Mouse (Mus musculus): ENCODE measurements around the gene Stk24. TPM values are rescaled to one million over a fixed set of nuclear protein-coding genes. Genes with fewer than 3 reads are reported as not detected.

Gene Stk24
- polyA plus RNA-seq, 1 experiment from 2014 or later, result 49.3 TPM

- no peaks in the 10 kb centered on the region for H3K4me1 ChIP-seq (replicated peaks; ENCODE audit: control insufficient read depth, insufficient read depth, low read length)
- H3K27me3 ChIP-seq (replicated peaks; ENCODE audit: control insufficient read depth, insufficient read depth, low read length), result no peaks in the 10 kb centered on the region
- H3K9me3 ChIP-seq (ENCODE audit: control insufficient read depth, low read length), result no peaks in the 10 kb centered on the region
- no peak overlapping the region for H3K4me3 ChIP-seq (ENCODE audit: low read depth, low read length)
- no peak for ATAC-seq (replicated peaks; ENCODE audit: low FRiP score, low TSS enrichment, low read depth)
- H3K9ac ChIP-seq (ENCODE audit: low read length), result no peak overlapping the region
- DNase-seq (ENCODE audit: low spot score), result no peak
- whole genome bisulfite sequencing, result 91% methylated on average over 10 of the region's 10 CpGs
- H3K4me2 ChIP-seq (ENCODE audit: low read length), result no peak overlapping the region
- peaks cover 55% of the 10 kb centered on the region for H3K36me3 ChIP-seq (ENCODE audit: control insufficient read depth, insufficient read depth, low read length)
- H3K27ac ChIP-seq (ENCODE audit: low read depth), result no peak overlapping the region
Observed at GRCm38 (mm10) chr14:121254869-121255268, 124.9 kb downstream of the Stk24 start.

GRCm38 (mm10) chr14:121252542-121252941 is 127.3 kb downstream of the Stk24 start:
- 89% methylated on average over 10 of the region's 10 CpGs for WGBS
- peaks cover 42% of the 10 kb centered on the region for H3K36me3 ChIP-seq (ENCODE audit: control insufficient read depth, insufficient read depth, low read length)
- H3K27me3 ChIP-seq (replicated peaks; ENCODE audit: control insufficient read depth, insufficient read depth, low read length), result no peaks in the 10 kb centered on the region
- no peak overlapping the region for H3K4me3 ChIP-seq (ENCODE audit: low read depth, low read length)
- DNase-seq (ENCODE audit: low spot score) (no peak), ATAC-seq (replicated peaks; ENCODE audit: low FRiP score, low TSS enrichment, low read depth) (no peak)
- H3K4me1 ChIP-seq (replicated peaks; ENCODE audit: control insufficient read depth, insufficient read depth, low read length), result 0 out of 2 replicates have a peak, but pooled peaks cover 2% of the 10 kb centered on the region
- no peaks in the 10 kb centered on the region for H3K9me3 ChIP-seq (ENCODE audit: control insufficient read depth, low read length)
- H3K4me2 ChIP-seq (ENCODE audit: low read length), result no peak overlapping the region
- H3K27ac ChIP-seq (ENCODE audit: low read depth), result no peak overlapping the region
- H3K9ac ChIP-seq (ENCODE audit: low read length), result no peak overlapping the region

- H3K27me3 ChIP-seq (replicated peaks; ENCODE audit: control insufficient read depth, insufficient read depth, low read length), result no peaks in the 10 kb centered on the region
- 0 out of 2 replicates have a peak, but pooled peaks cover 5% of the 10 kb centered on the region for H3K4me1 ChIP-seq (replicated peaks; ENCODE audit: control insufficient read depth, insufficient read depth, low read length)
- H3K9me3 ChIP-seq (ENCODE audit: control insufficient read depth, low read length), result no peaks in the 10 kb centered on the region
- H3K4me3 ChIP-seq (ENCODE audit: low read depth, low read length), result no peak overlapping the region
- H3K27ac ChIP-seq (ENCODE audit: low read depth), result no peak overlapping the region
- WGBS, result 55% methylated on average over 4 of the region's 4 CpGs
- DNase-seq (ENCODE audit: low spot score) (no peak), ATAC-seq (replicated peaks; ENCODE audit: low FRiP score, low TSS enrichment, low read depth) (no peak)
- H3K9ac ChIP-seq (ENCODE audit: low read length), result no peak overlapping the region
- no peak overlapping the region for H3K4me2 ChIP-seq (ENCODE audit: low read length)
- H3K36me3 ChIP-seq (ENCODE audit: control insufficient read depth, insufficient read depth, low read length), result peaks cover 35% of the 10 kb centered on the region
Observed at GRCm38 (mm10) chr14:121251708-121252107, 128.1 kb downstream of the Stk24 start.

DNA sequence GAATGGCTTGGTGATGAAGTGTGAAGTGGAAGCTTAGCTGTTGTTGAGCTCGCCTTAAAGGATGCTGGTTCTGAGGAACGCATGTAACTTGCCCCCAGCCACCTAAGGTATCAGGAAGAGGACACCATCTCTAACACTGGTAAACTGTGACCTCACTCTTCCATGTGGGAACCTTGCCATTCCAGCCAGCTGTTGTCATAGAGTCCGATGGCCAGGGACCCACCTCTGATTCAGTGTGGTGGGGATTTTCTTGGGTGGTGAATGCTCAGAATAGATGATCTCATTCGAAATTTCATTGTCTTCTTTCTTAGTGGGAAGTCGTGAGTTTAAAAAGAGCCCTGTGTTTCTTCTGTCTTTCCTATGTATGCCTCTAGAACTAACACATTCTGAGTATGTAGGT is 128.7 kb downstream of the Stk24 start:
- Histone ChIP-seq H3K9me3 (ENCODE audit: control insufficient read depth, low read length) (no peaks in the 10 kb centered on the region), H3K36me3 (ENCODE audit: control insufficient read depth, insufficient read depth, low read length) (peaks cover 32% of the 10 kb centered on the region; the same call in 1 of the 2 replicates), H3K27ac (ENCODE audit: low read depth) (no peak overlapping the region), H3K4me1 (replicated peaks; ENCODE audit: control insufficient read depth, insufficient read depth, low read length) (0 out of 2 replicates have a peak, but pooled peaks cover 5% of the 10 kb centered on the region), H3K4me3 (ENCODE audit: low read depth, low read length) (no peak overlapping the region), H3K4me2 (ENCODE audit: low read length) (no peak overlapping the region), H3K27me3 (replicated peaks; ENCODE audit: control insufficient read depth, insufficient read depth, low read length) (no peaks in the 10 kb centered on the region), H3K9ac (ENCODE audit: low read length) (no peak overlapping the region)
- ATAC-seq (replicated peaks; ENCODE audit: low FRiP score, low TSS enrichment, low read depth) (no peak), DNase-seq (ENCODE audit: low spot score) (no peak)
- WGBS, result 86% methylated on average over 5 of the region's 5 CpGs

DNA sequence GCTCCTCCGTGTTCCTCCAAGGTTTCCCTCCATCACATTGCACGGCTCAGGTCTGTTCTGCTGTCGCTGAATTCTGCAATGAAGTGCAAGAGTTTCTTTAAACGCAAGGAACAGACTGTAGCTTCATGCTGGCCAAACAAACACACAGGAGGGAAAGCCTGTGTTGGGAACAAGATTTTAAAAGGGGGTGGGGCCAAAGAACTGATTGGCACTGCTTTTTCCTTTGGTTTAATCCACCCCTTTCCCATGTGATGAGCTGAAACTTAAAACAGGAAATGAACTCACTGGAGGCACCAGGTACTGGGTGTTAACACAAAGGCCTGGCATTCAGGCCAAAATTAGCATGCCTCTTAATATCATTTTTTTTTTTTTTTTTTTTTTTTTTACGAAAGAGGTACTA is 131.5 kb downstream of the Stk24 start:
- Histone ChIP-seq H3K4me3 (ENCODE audit: low read depth, low read length) (no peak overlapping the region), H3K9ac (ENCODE audit: low read length) (no peak overlapping the region), H3K4me2 (ENCODE audit: low read length) (no peak overlapping the region), H3K27ac (ENCODE audit: low read depth) (no peak overlapping the region), H3K4me1 (replicated peaks; ENCODE audit: control insufficient read depth, insufficient read depth, low read length) (0 out of 2 replicates have a peak, but pooled peaks cover 5% of the 10 kb centered on the region), H3K36me3 (ENCODE audit: control insufficient read depth, insufficient read depth, low read length) (peaks cover 38% of the 10 kb centered on the region), H3K9me3 (ENCODE audit: control insufficient read depth, low read length) (no peaks in the 10 kb centered on the region), H3K27me3 (replicated peaks; ENCODE audit: control insufficient read depth, insufficient read depth, low read length) (no peaks in the 10 kb centered on the region)
- 85% methylated on average over 5 of the region's 5 CpGs for WGBS
- DNase-seq (ENCODE audit: low spot score) (no peak), ATAC-seq (replicated peaks; ENCODE audit: low FRiP score, low TSS enrichment, low read depth) (no peak)

DNA sequence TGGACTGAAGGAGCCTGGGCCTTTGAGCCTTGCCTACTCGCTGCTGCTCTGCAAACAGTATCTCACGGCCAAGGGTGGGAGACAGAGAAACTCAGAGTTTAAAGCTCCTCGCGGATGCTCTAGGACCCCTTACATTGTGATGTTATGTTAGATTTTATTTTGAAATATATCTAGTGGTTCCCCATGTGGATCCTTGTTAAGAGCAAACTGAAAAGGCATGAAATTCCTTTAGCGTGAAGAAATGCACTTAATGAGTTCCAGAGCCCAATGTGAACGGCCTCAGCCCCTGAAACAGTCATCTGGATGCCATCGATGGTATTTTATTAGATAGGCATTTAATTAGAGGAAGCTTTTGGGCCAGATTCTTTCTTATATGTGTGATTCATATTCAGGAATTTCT is 132.5 kb downstream of the Stk24 start:
- DNase-seq (ENCODE audit: low spot score) (no peak), ATAC-seq (replicated peaks; ENCODE audit: low FRiP score, low TSS enrichment, low read depth) (no peak)
- H3K9ac ChIP-seq (ENCODE audit: low read length), result no peak overlapping the region
- no peak overlapping the region for H3K4me3 ChIP-seq (ENCODE audit: low read depth, low read length)
- 46% methylated on average over 7 of the region's 7 CpGs for WGBS
- no peaks in the 10 kb centered on the region for H3K27me3 ChIP-seq (replicated peaks; ENCODE audit: control insufficient read depth, insufficient read depth, low read length)
- no peaks in the 10 kb centered on the region for H3K9me3 ChIP-seq (ENCODE audit: control insufficient read depth, low read length)
- peaks cover 43% of the 10 kb centered on the region for H3K36me3 ChIP-seq (ENCODE audit: control insufficient read depth, insufficient read depth, low read length)
- H3K4me1 ChIP-seq (replicated peaks; ENCODE audit: control insufficient read depth, insufficient read depth, low read length), result 0 out of 2 replicates have a peak, but pooled peaks cover 5% of the 10 kb centered on the region
- H3K27ac ChIP-seq (ENCODE audit: low read depth), result no peak overlapping the region
- H3K4me2 ChIP-seq (ENCODE audit: low read length), result no peak overlapping the region

- Histone ChIP-seq H3K27me3 (replicated peaks; ENCODE audit: control insufficient read depth, insufficient read depth, low read length) (no peaks in the 10 kb centered on the region), H3K9me3 (ENCODE audit: control insufficient read depth, low read length) (no peaks in the 10 kb centered on the region), H3K36me3 (ENCODE audit: control insufficient read depth, insufficient read depth, low read length) (peaks cover 47% of the 10 kb centered on the region), H3K4me2 (ENCODE audit: low read length) (no peak overlapping the region), H3K4me1 (replicated peaks; ENCODE audit: control insufficient read depth, insufficient read depth, low read length) (0 out of 2 replicates have a peak, but pooled peaks cover 5% of the 10 kb centered on the region), H3K27ac (ENCODE audit: low read depth) (no peak overlapping the region), H3K9ac (ENCODE audit: low read length) (no peak overlapping the region), H3K4me3 (ENCODE audit: low read depth, low read length) (no peak overlapping the region)
- DNase-seq (ENCODE audit: low spot score) (no peak), ATAC-seq (replicated peaks; ENCODE audit: low FRiP score, low TSS enrichment, low read depth) (no peak)
- 82% methylated on average over 14 of the region's 14 CpGs for WGBS
Observed at GRCm38 (mm10) chr14:121246048-121246731, 133.6 kb downstream of the Stk24 start.

DNA sequence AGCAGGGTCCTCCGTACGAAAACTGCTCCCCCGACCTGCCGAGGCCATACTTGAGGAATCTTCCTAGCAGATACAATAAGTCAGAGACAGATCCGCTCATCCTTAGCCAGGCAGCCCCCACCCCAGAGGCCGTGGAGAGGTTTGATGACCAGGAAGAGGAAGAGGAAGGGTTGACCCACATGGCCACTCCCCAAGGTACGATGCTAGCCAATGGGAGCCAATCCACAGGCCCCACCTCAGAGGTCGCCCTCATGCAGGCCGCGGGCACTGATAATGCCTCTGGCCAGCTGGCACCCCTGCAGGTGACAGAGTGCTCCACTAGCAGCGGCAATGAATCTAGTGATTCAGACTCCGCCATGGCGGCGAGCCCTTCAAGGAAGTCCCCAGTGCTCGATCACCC is 135.7 kb downstream of the Stk24 start:
- Histone ChIP-seq H3K36me3 (ENCODE audit: control insufficient read depth, insufficient read depth, low read length) (peaks cover 49% of the 10 kb centered on the region), H3K4me1 (replicated peaks; ENCODE audit: control insufficient read depth, insufficient read depth, low read length) (0 out of 2 replicates have a peak, but pooled peaks cover 9% of the 10 kb centered on the region), H3K27me3 (replicated peaks; ENCODE audit: control insufficient read depth, insufficient read depth, low read length) (no peaks in the 10 kb centered on the region), H3K9me3 (ENCODE audit: control insufficient read depth, low read length) (no peaks in the 10 kb centered on the region), H3K4me3 (ENCODE audit: low read depth, low read length) (no peak overlapping the region), H3K4me2 (ENCODE audit: low read length) (no peak overlapping the region), H3K27ac (ENCODE audit: low read depth) (no peak overlapping the region), H3K9ac (ENCODE audit: low read length) (no peak overlapping the region)
- 94% methylated on average over 15 of the region's 15 CpGs for WGBS
- ATAC-seq (replicated peaks; ENCODE audit: low FRiP score, low TSS enrichment, low read depth) (no peak), DNase-seq (ENCODE audit: low spot score) (no peak)

DNA sequence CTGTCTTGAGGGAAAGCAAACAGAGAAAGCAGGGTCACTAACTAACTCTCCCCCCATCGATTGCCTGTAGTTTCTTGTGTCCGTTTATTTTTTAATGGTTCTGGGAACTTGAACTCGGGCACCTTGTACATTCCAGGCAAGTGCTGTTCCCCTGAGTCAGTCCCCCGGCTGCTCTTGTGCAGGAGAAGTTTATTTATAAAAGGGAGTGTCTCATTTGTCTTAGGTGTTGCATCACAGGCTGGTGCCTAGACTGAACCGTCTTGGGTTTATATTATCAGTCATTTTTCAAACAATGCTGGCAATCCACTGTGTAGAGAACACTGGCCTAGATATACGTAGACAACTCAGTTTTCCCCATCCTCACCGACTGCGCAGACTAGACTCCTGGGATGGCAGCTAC is 140.4 kb downstream of the Stk24 start:
- Histone ChIP-seq H3K4me3 (ENCODE audit: low read depth, low read length) (no peak overlapping the region), H3K4me2 (ENCODE audit: low read length) (no peak overlapping the region), H3K27me3 (replicated peaks; ENCODE audit: control insufficient read depth, insufficient read depth, low read length) (no peaks in the 10 kb centered on the region), H3K9ac (ENCODE audit: low read length) (no peak overlapping the region), H3K27ac (ENCODE audit: low read depth) (no peak overlapping the region), H3K36me3 (ENCODE audit: control insufficient read depth, insufficient read depth, low read length) (peaks cover 65% of the 10 kb centered on the region), H3K9me3 (ENCODE audit: control insufficient read depth, low read length) (no peaks in the 10 kb centered on the region), H3K4me1 (replicated peaks; ENCODE audit: control insufficient read depth, insufficient read depth, low read length) (0 out of 2 replicates have a peak, but pooled peaks cover 5% of the 10 kb centered on the region)
- 34% methylated on average over 8 of the region's 8 CpGs for WGBS
- DNase-seq (ENCODE audit: low spot score), result no peak
- ATAC-seq (replicated peaks; ENCODE audit: low FRiP score, low TSS enrichment, low read depth), result no peak
